Mouse (Mus musculus) intestine, embryonic 15.5 days (tissue): ENCODE data around the gene Mmp19. TPM values are rescaled to one million over a fixed set of nuclear protein-coding genes. Genes with fewer than 3 reads are reported as not detected.
A peak's percentile ranks its signal among the peaks of the same experiment; 100 is the strongest.
"Not testable (repeated sequence)": the region's sequence is repeated elsewhere in the genome, so short reads cannot be mapped to it uniquely, and the experiment has no call there.

Experiments
- ATAC-seq: fragments of 200-750 bp; cut with Nextera tagmentation; 2 replicates; pipeline ENCODE4 v1.8.0; 2017; ENCODE audit warnings: moderate TSS enrichment, moderate library complexity
- H3K27ac ChIP-seq: fragments of 300-500 bp; sonication (generic); 2 replicates; pipeline ENCODE4 v1.5.1; 2015; ENCODE audit warnings: mild to moderate bottlenecking, inconsistent platforms
- H3K27me3 ChIP-seq: fragments of 300-500 bp; sonication (generic); replicated peaks from 2 replicates; pipeline ENCODE4 v1.6.1; 2015; ENCODE audit warnings: inconsistent platforms
- H3K36me3 ChIP-seq: fragments of 300-500 bp; sonication (generic); 2 replicates; pipeline ENCODE4 v1.6.1; 2015; ENCODE audit warnings: inconsistent platforms
- H3K4me1 ChIP-seq: fragments of 300-500 bp; sonication (generic); replicated peaks from 2 replicates; pipeline ENCODE4 v1.6.1; 2015; ENCODE audit warnings: inconsistent platforms
- H3K4me2 ChIP-seq: fragments of 300-500 bp; sonication (generic); replicated peaks from 2 replicates; pipeline ENCODE4 v1.6.1; 2015; ENCODE audit warnings: mild to moderate bottlenecking, inconsistent platforms
- H3K4me3 ChIP-seq: fragments of 300-500 bp; sonication (generic); replicated peaks from 2 replicates; pipeline ENCODE4 v1.5.1; 2015; ENCODE audit warnings: inconsistent platforms
- H3K9ac ChIP-seq: fragments of 300-500 bp; sonication (generic); 2 replicates; pipeline ENCODE4 v1.6.1; 2015; ENCODE audit warnings: inconsistent platforms
- H3K9me3 ChIP-seq: fragments of 300-500 bp; sonication (generic); 2 replicates; pipeline ENCODE4 v1.6.1; 2016; ENCODE audit warnings: inconsistent platforms
- WGBS: fragments of 180-500 bp; shearing (Covaris S2); methylation state at CpG from one replicate; pipeline ENCODE4 v1.1.7; 2015; 5-methylcytosine and 5-hydroxymethylcytosine counted together
- polyA plus RNA-seq: library from polyadenylated mRNA; unstranded; fragments of >200 nt; fragmentation: Nextera tagmentation; extraction: Ambion mirVana; gene quantifications from 2 replicates; pipeline ENCODE4 v1.2.1, GENCODE M21; 2015

Mmp19 gene
- polyA plus RNA-seq, 1 experiment from 2014 or later: 0.60 TPM

DNA sequence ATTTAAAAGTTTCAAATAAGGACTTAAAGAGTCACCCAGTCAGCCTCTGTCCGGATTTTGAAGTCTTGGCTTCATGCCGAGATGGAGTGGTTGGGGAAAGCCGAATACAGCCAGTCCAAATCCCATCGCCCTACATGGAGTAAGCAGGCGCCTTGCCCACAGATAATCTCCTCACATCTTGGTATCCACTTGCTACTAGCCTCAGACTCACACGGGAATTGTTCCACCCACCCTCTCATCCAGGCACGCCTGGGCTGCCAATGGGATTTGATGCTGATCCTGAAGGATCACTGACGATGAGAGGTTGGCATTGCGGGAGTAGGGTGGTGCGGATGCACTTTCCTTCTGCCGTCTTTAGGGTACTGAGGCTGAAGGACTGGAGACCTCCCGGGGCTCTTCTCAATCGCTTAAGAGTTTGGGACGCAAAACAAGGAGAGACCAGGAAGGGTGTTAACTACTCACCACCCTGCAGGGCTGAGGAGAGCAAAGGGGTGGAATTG is 13.1 kb downstream of the Mmp19 start, which contains the start of gene Dnajc14:
Dnajc14 (plus strand) TSS at position 292 of the 500 bp plus-strand sequence.
- no peaks in the 10 kb centered on the region for H3K27me3 ChIP-seq
- H3K4me3 ChIP-seq: peak within 1 kb of the TSS; percentile 83
- H3K9me3 ChIP-seq: no peaks in the 10 kb centered on the region
- H3K4me1 ChIP-seq: peaks cover 36% of the 10 kb centered on the region
- WGBS: 2% methylated on average over 14 of the region's 14 CpGs
- peaks cover 4% of the 10 kb centered on the region for H3K36me3 ChIP-seq
- H3K4me2 ChIP-seq: peak within 1 kb of the TSS; percentile 81
- peak within 1 kb of the TSS; percentile 89 for H3K9ac ChIP-seq
- ATAC-seq: peak; percentile 5
- H3K27ac ChIP-seq: peak within 1 kb of the TSS; percentile 99

GRCm38 (mm10) chr10:128804271-128805091 is 13.8 kb downstream of the Mmp19 start, which contains the start of gene Tmem198b:
Gene Tmem198b (minus strand): TSS chr10:128804370.
- peak within 1 kb of the TSS; percentile 89 for H3K9ac ChIP-seq
- H3K4me3 ChIP-seq: peak within 1 kb of the TSS; percentile 83
- WGBS: under 1% methylated on average over 28 of the region's 28 CpGs
- H3K27me3 ChIP-seq: no peaks in the 10 kb centered on the region
- H3K27ac ChIP-seq: peak within 1 kb of the TSS; percentile 99
- ATAC-seq: peak; percentile 70
- peaks cover 38% of the 10 kb centered on the region for H3K4me1 ChIP-seq
- peak within 1 kb of the TSS; percentile 81 for H3K4me2 ChIP-seq
- H3K9me3 ChIP-seq: no peaks in the 10 kb centered on the region
- peaks cover 4% of the 10 kb centered on the region for H3K36me3 ChIP-seq

DNA sequence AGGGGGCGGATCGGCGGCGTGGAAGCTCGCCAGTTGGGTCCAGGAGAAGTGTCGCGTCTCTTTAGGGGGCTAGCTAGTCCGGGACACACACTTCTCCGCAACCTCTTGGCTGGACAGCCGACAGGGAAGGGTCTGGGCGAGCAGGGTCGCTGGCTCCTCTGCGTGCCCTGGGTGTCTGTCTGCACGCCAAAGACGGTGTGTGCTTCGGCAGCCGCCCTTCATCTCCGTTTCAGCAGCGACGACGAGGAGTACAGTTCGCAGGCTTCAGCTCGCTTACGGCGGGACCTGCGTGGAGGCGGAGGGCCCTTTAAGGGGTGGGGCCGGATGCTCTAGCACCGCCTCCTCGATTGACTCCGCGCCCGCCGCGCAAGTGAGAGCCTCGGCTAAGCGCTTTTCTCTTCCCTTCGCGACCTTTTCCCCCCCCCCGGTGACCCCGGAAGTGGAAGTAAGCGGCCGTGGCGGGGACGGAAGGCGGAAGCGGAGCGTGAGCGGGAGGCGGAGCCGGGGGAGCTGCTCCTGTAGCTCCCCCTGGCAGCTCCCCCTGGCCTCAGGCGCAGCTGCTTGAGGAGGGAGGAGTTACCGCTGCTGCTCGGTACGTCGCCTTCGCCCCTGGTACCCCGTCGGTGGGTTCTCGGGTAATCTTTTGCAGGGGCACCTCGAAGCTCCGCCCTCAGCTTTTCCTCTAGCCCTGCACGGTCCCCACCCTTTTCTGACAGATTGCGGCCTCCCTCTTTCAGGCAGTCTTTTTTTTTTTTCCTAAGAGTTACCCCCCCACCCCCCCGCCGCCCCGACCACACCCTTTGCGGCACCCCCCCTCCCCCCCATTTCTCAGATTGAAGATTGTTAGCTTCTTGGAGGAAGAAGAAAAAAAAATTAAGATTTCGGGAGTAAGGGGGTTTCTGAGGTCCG is 14.6 kb downstream of the Mmp19 start:
- Histone ChIP-seq H3K4me2 (peak overlapping the region; percentile 81), H3K4me1 (peaks cover 38% of the 10 kb centered on the region), H3K9ac (peak overlapping the region; percentile 89), H3K4me3 (peak overlapping the region; percentile 83), H3K27me3 (no peaks in the 10 kb centered on the region), H3K27ac (peak overlapping the region; percentile 99), H3K36me3 (peaks cover 4% of the 10 kb centered on the region), H3K9me3 (no peaks in the 10 kb centered on the region)
- WGBS: under 1% methylated on average over 69 of the region's 70 CpGs
- peak; percentile 96 for ATAC-seq

GRCm38 (mm10) chr10:128806086-128806485 is 15.4 kb downstream of the Mmp19 start:
- Histone ChIP-seq H3K9me3 (no peaks in the 10 kb centered on the region), H3K36me3 (no peaks in the 10 kb centered on the region; the same call in 1 of the 2 replicates), H3K4me1 (peaks cover 38% of the 10 kb centered on the region), H3K4me2 (peak overlapping the region; percentile 81), H3K27ac (0 out of 2 replicates have a peak overlapping the region, but pooled peaks have one; percentile 22), H3K9ac (peak overlapping the region; percentile 89), H3K27me3 (no peaks in the 10 kb centered on the region), H3K4me3 (peak overlapping the region; percentile 83)
- no peak for ATAC-seq
- WGBS: 43% methylated on average over 6 of the region's 6 CpGs

DNA sequence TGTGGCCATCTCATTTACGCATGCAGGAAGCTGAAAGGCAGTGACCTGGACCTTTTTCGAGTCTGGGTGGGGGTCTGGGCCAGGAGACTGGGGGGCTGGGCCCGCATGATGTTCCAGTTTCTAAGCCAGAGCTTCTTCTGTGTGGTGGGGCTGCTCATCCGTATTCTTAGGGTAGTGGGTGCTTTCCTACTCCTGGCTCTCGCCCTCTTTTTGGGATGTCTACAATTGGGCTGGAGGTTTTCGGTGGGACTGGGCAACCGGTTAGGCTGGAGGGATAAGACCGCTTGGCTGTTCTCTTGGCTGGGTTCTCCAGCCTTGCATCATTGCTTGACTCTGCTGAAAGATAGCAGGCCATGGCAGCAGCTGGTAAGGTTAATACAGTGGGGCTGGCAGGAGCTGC is 16.3 kb downstream of the Mmp19 start:
- Histone ChIP-seq H3K36me3 (no peaks in the 10 kb centered on the region; the same call in 1 of the 2 replicates), H3K27ac (no peak overlapping the region), H3K4me1 (peaks cover 38% of the 10 kb centered on the region), H3K27me3 (no peaks in the 10 kb centered on the region), H3K4me2 (peak overlapping the region; percentile 81), H3K9me3 (no peaks in the 10 kb centered on the region), H3K4me3 (peak overlapping the region; percentile 83), H3K9ac (peak overlapping the region; percentile 89)
- 90% methylated on average over 8 of the region's 8 CpGs for WGBS
- no peak for ATAC-seq

DNA sequence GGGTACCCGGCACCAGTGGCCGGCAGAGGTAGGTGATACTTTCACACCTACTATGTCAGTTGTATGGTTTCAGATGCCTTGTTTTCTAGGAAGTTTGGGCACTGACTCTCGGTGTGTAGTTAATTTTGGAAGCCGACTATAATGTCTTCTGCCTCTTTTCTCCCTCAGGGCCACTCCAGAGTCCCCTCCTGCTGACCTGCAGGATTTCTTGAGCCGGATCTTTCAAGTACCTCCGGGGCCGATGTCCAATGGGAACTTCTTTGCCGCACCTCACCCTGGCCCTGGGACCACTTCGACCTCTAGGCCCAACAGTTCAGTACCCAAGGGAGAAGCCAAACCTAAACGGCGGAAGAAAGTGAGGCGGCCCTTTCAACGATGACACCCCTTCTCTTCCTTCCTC is 26.3 kb downstream of the Mmp19 start, which contains the start of gene Sarnp:
Sarnp (plus strand) TSS at position 301 of the 400 bp plus-strand sequence.
- Histone ChIP-seq H3K9me3 (no peaks in the 10 kb centered on the region), H3K9ac (no peak within 1 kb of the TSS), H3K36me3 (peaks cover 28% of the 10 kb centered on the region), H3K4me1 (no peaks in the 10 kb centered on the region; the same call in 1 of the 2 replicates), H3K4me2 (no peak within 1 kb of the TSS), H3K4me3 (no peak within 1 kb of the TSS), H3K27ac (no peak within 1 kb of the TSS), H3K27me3 (no peaks in the 10 kb centered on the region)
- 90% methylated on average over 13 of the region's 13 CpGs for WGBS
- ATAC-seq: no peak

- Histone ChIP-seq H3K4me2 (no peak overlapping the region), H3K27ac (no peak overlapping the region), H3K4me3 (no peak overlapping the region), H3K36me3 (peaks cover 23% of the 10 kb centered on the region), H3K9ac (no peak overlapping the region), H3K27me3 (no peaks in the 10 kb centered on the region), H3K9me3 (no peaks in the 10 kb centered on the region), H3K4me1 (peaks cover 6% of the 10 kb centered on the region; the same call in 1 of the 2 replicates)
- 87% methylated on average over 4 of the region's 4 CpGs for WGBS
- no peak for ATAC-seq
These were observed 29.5 kb downstream of the Mmp19 start for GRCm38 (mm10) chr10:128820217-128820616.

GRCm38 (mm10) chr10:128821358-128822056 is 30.8 kb downstream of the Mmp19 start, which contains the start of gene Ormdl2:
Gene Ormdl2 (minus strand): TSS chr10:128821645.
- Histone ChIP-seq H3K4me1 (peaks cover 6% of the 10 kb centered on the region; the same call in 1 of the 2 replicates), H3K4me3 (peak within 1 kb of the TSS; percentile 80), H3K36me3 (peaks cover 17% of the 10 kb centered on the region), H3K27me3 (no peaks in the 10 kb centered on the region), H3K9me3 (no peaks in the 10 kb centered on the region), H3K9ac (peak within 1 kb of the TSS; percentile 72), H3K27ac (peak within 1 kb of the TSS; percentile 64; the same call in 1 of the 2 replicates), H3K4me2 (peak within 1 kb of the TSS; percentile 79)
- under 1% methylated on average over 46 of the region's 46 CpGs for WGBS
- peak; percentile 100 for ATAC-seq

- Histone ChIP-seq H3K27me3 (no peaks in the 10 kb centered on the region), H3K4me2 (peak overlapping the region; percentile 79), H3K9me3 (no peaks in the 10 kb centered on the region), H3K9ac (peak overlapping the region; percentile 72), H3K4me3 (peak overlapping the region; percentile 80), H3K27ac (peak overlapping the region; percentile 64; the same call in 1 of the 2 replicates), H3K4me1 (peaks cover 6% of the 10 kb centered on the region; the same call in 1 of the 2 replicates), H3K36me3 (peaks cover 14% of the 10 kb centered on the region)
- ATAC-seq: peak; percentile 6; the same call in 1 of the 2 replicates
- 2% methylated on average over 13 of the region's 13 CpGs for WGBS
These were observed 31.4 kb downstream of the Mmp19 start for GRCm38 (mm10) chr10:128822135-128822534.

- not testable (repeated sequence) for ATAC-seq, H3K27me3 ChIP-seq, H3K27ac ChIP-seq, H3K36me3 ChIP-seq, H3K9me3 ChIP-seq, H3K9ac ChIP-seq, H3K4me1 ChIP-seq
- WGBS: 74% methylated on average over 4 of the region's 4 CpGs
- H3K4me3 ChIP-seq: peak overlapping the region; percentile 80
- H3K4me2 ChIP-seq: peak overlapping the region; percentile 79
These were observed 32.4 kb downstream of the Mmp19 start for GRCm38 (mm10) chr10:128823087-128823486.

GRCm38 (mm10) chr10:128823821-128824220 is 33.1 kb downstream of the Mmp19 start:
- Histone ChIP-seq H3K4me1 (peaks cover 6% of the 10 kb centered on the region; the same call in 1 of the 2 replicates), H3K27ac (no peak overlapping the region), H3K27me3 (no peaks in the 10 kb centered on the region), H3K4me2 (no peak overlapping the region), H3K36me3 (peaks cover 5% of the 10 kb centered on the region; the same call in 1 of the 2 replicates), H3K9ac (no peak overlapping the region), H3K9me3 (no peaks in the 10 kb centered on the region), H3K4me3 (no peak overlapping the region)
- WGBS: 96% methylated on average over 9 of the region's 9 CpGs
- no peak for ATAC-seq
